Mouse (Mus musculus) cerebellum, postnatal 14 days (tissue): ENCODE measurements at regions not wholly inside any gene's neighbourhood (a gene's known extent, or its start where the extent isn't known, plus 50 kb on each side); places are given as distances from the start of the nearest gene placed in this dataset.

ENCODE experiments used
- DNase-seq, 2 experiments: peaks; one replicate each; pipeline ENCODE4 v3.0.0; 2021; ENCODE audit warnings: mixed read lengths in 2 of 2

- no peak for DNase-seq
These were observed 570.2 kb upstream of the Gm10306 start for GRCm38 (mm10) chr4:93986189-93986588.

- no peak for DNase-seq
These were observed 566.0 kb upstream of the Gm10306 start for GRCm38 (mm10) chr4:93990273-93990869.

GRCm38 (mm10) chr4:94005818-94006217 is 550.5 kb upstream of the Gm10306 start:
- DNase-seq, result no peak

GRCm38 (mm10) chr4:94007088-94007768 is 549.1 kb upstream of the Gm10306 start:
- peak; percentile 62 to 73 for DNase-seq

GRCm38 (mm10) chr4:94015713-94016112 is 540.6 kb upstream of the Gm10306 start:
- DNase-seq, result no peak

- no peak for DNase-seq
These were observed 538.6 kb upstream of the Gm10306 start for GRCm38 (mm10) chr4:94017702-94018101.

- DNase-seq, result peak; percentile 9 to 16
These were observed 506.6 kb upstream of the Gm10306 start for GRCm38 (mm10) chr4:94049629-94050310.

- DNase-seq, result peak in 1 of 2 experiments; percentile 14
These were observed 503.8 kb upstream of the Gm10306 start for GRCm38 (mm10) chr4:94052249-94053162.

GRCm38 (mm10) chr4:94073178-94073870 is 483.0 kb upstream of the Gm10306 start:
- no peak for DNase-seq

- DNase-seq, result no peak
These were observed 473.5 kb upstream of the Gm10306 start for GRCm38 (mm10) chr4:94082839-94083238.

- DNase-seq, result no peak
These were observed 462.0 kb upstream of the Gm10306 start for GRCm38 (mm10) chr4:94094379-94094778.

- DNase-seq, result peak; percentile 31 to 65
These were observed 449.4 kb upstream of the Gm10306 start for GRCm38 (mm10) chr4:94106941-94107340.

- DNase-seq, result peak; percentile 76 to 86
These were observed 439.5 kb upstream of the Gm10306 start for GRCm38 (mm10) chr4:94116881-94117280.

GRCm38 (mm10) chr4:94124177-94124576 is 432.2 kb upstream of the Gm10306 start:
- DNase-seq, result no peak

- DNase-seq, result no peak
These were observed 418.4 kb upstream of the Gm10306 start for GRCm38 (mm10) chr4:94137921-94138320.

GRCm38 (mm10) chr4:94144901-94145801 is 411.2 kb upstream of the Gm10306 start:
- no peak for DNase-seq

- no peak for DNase-seq
These were observed 408.3 kb upstream of the Gm10306 start for GRCm38 (mm10) chr4:94147964-94148533.

GRCm38 (mm10) chr4:94149056-94149455 is 407.3 kb upstream of the Gm10306 start:
- DNase-seq, result no peak

GRCm38 (mm10) chr4:94160620-94161019 is 395.7 kb upstream of the Gm10306 start:
- DNase-seq, result no peak

- no peak for DNase-seq
These were observed 383.2 kb upstream of the Gm10306 start for GRCm38 (mm10) chr4:94173096-94173495.

GRCm38 (mm10) chr4:94186997-94187396 is 369.3 kb upstream of the Gm10306 start:
- DNase-seq, result no peak
